Mouse (Mus musculus) limb, embryonic 14.5 days (tissue): ENCODE measurements around the gene Fam213b. TPM values are rescaled to one million over a fixed set of nuclear protein-coding genes. Genes with fewer than 3 reads are reported as not detected.

Experiments used
- ATAC-seq: fragments of 200-750 bp; cut with Nextera tagmentation; 2 replicates; pipeline ENCODE4 v1.8.0; 2017; ENCODE audit warnings: low read depth, moderate number of reproducible peaks, moderate TSS enrichment; ENCODE audit not compliant: low FRiP score
- DNase-seq: peaks from one replicate; pipeline ENCODE4 v3.0.0-alpha.2; 2015; ENCODE audit warnings: low spot score
- H3K27ac ChIP-seq: fragments of 300-500 bp; sonication (generic); replicated peaks from 2 replicates; pipeline ENCODE4 v1.5.1; 2014; ENCODE audit warnings: low read depth, mild to moderate bottlenecking, low read length, moderate library complexity, mixed read lengths
- H3K27me3 ChIP-seq: fragments of 300-500 bp; sonication (generic); 2 replicates; pipeline ENCODE4 v1.6.1; 2014; ENCODE audit warnings: low read length, mixed read lengths; ENCODE audit not compliant: control insufficient read depth, insufficient read depth
- H3K36me3 ChIP-seq: fragments of 300-500 bp; sonication (generic); 2 replicates; pipeline ENCODE4 v1.6.1; 2014; ENCODE audit warnings: mild to moderate bottlenecking, low read length, moderate library complexity, mixed read lengths; ENCODE audit not compliant: control insufficient read depth, insufficient read depth
- H3K4me1 ChIP-seq: fragments of 300-500 bp; sonication (generic); 2 replicates; pipeline ENCODE4 v1.6.1; 2014; ENCODE audit warnings: antibody characterized with exemption, low read length, mixed read lengths; ENCODE audit not compliant: control insufficient read depth, insufficient read depth
- H3K4me2 ChIP-seq: fragments of 300-500 bp; sonication (generic); replicated peaks from 2 replicates; pipeline ENCODE4 v1.6.1; 2014; ENCODE audit warnings: low read depth, mild to moderate bottlenecking, low read length, moderate library complexity; ENCODE audit not compliant: severe bottlenecking
- H3K4me3 ChIP-seq: fragments of 300-500 bp; sonication (generic); replicated peaks from 2 replicates; pipeline ENCODE4 v1.5.1; 2014; ENCODE audit warnings: low read length
- H3K9ac ChIP-seq: fragments of 300-500 bp; sonication (generic); 2 replicates; pipeline ENCODE4 v1.6.1; 2014; ENCODE audit warnings: mild to moderate bottlenecking, low read depth, low read length, moderate library complexity; ENCODE audit not compliant: severe bottlenecking
- H3K9me3 ChIP-seq: fragments of 300-500 bp; sonication (generic); 2 replicates; pipeline ENCODE4 v1.6.1; 2016; ENCODE audit warnings: low read length; ENCODE audit not compliant: control insufficient read depth
- POLR2A ChIP-seq: fragments of 200-500 bp; IDR thresholded peaks from 2 replicates; pipeline ENCODE4 v1.8.0; 2012; ENCODE audit warnings: inconsistent platforms, mild to moderate bottlenecking, moderate library complexity, borderline replicate concordance; ENCODE audit not compliant: insufficient read depth, insufficient read length; ENCODE audit errors: extremely low read depth
- WGBS: fragments of 180-500 bp; shearing (Covaris S2); extraction: QIAGEN DNeasy Blood & Tissue Kit; methylation state at CpG from one replicate; pipeline ENCODE4 v1.1.7; 2014; 5-methylcytosine and 5-hydroxymethylcytosine counted together
- polyA plus RNA-seq, 2 experiments: library from polyadenylated mRNA; depleted of rRNA in 1 of 2; stranded (reverse) in 1 of 2; unstranded in 1 of 2; fragments of >200 nt; fragmentation: Nextera tagmentation in 1 of 2; extraction: Ambion mirVana in 1 of 2; gene quantifications; 2 replicates each; pipeline versions ENCODE4 v1.2.1 to v1.2.3; 2012 to 2014

The Fam213b gene
- polyA plus RNA-seq, 2 experiments: 33.6 to 51.8 TPM

GRCm38 (mm10) chr4:154857366-154858240 is 41.3 kb downstream of the Fam213b start:
- no peak overlapping the region for H3K27ac ChIP-seq
- no peak overlapping the region; the same call in 1 of the 2 replicates for H3K9ac ChIP-seq
- DNase-seq (no peak), ATAC-seq (no peak)
- 73% methylated on average over 10 of the region's 10 CpGs for WGBS
- no peak for TF ChIP-seq POLR2A
- 0 out of 2 replicates have a peak, but pooled peaks cover 3% of the 10 kb centered on the region for H3K9me3 ChIP-seq
- H3K4me3 ChIP-seq: no peak overlapping the region
- H3K36me3 ChIP-seq: no peaks in the 10 kb centered on the region
- H3K4me2 ChIP-seq: no peak overlapping the region
- H3K4me1 ChIP-seq: no peaks in the 10 kb centered on the region
- peaks cover 27% of the 10 kb centered on the region for H3K27me3 ChIP-seq

GRCm38 (mm10) chr4:154856882-154857281 is 42.1 kb downstream of the Fam213b start:
- H3K27me3 ChIP-seq: peaks cover 27% of the 10 kb centered on the region
- H3K4me2 ChIP-seq: peak overlapping the region; percentile 89
- DNase-seq: no peak
- H3K9ac ChIP-seq: no peak overlapping the region
- 0 out of 2 replicates have a peak, but pooled peaks cover 3% of the 10 kb centered on the region for H3K9me3 ChIP-seq
- TF ChIP-seq POLR2A: no peak
- H3K4me3 ChIP-seq: peak overlapping the region; percentile 49; the same call in 1 of the 2 replicates
- no peak for ATAC-seq
- WGBS: 86% methylated on average over 7 of the region's 7 CpGs
- no peaks in the 10 kb centered on the region for H3K36me3 ChIP-seq
- no peaks in the 10 kb centered on the region for H3K4me1 ChIP-seq
- no peak overlapping the region for H3K27ac ChIP-seq

GRCm38 (mm10) chr4:154856480-154856837 is 42.5 kb downstream of the Fam213b start:
- H3K36me3 ChIP-seq: no peaks in the 10 kb centered on the region
- peaks cover 27% of the 10 kb centered on the region for H3K27me3 ChIP-seq
- H3K4me2 ChIP-seq: peak overlapping the region; percentile 89
- H3K9me3 ChIP-seq: 0 out of 2 replicates have a peak, but pooled peaks cover 3% of the 10 kb centered on the region
- no peak for DNase-seq
- H3K4me3 ChIP-seq: peak overlapping the region; percentile 49
- H3K27ac ChIP-seq: no peak overlapping the region
- ATAC-seq: no peak
- H3K4me1 ChIP-seq: no peaks in the 10 kb centered on the region
- WGBS: 17% methylated on average over 9 of the region's 9 CpGs
- H3K9ac ChIP-seq: peak overlapping the region; percentile 44; the same call in 1 of the 2 replicates
- TF ChIP-seq POLR2A: no peak

- Histone ChIP-seq H3K9me3 (0 out of 2 replicates have a peak, but pooled peaks cover 3% of the 10 kb centered on the region), H3K4me3 (peak overlapping the region; percentile 49), H3K4me1 (no peaks in the 10 kb centered on the region), H3K36me3 (no peaks in the 10 kb centered on the region), H3K4me2 (peak overlapping the region; percentile 89), H3K9ac (peak overlapping the region; percentile 44), H3K27me3 (peaks cover 27% of the 10 kb centered on the region), H3K27ac (no peak overlapping the region)
- no peak for TF ChIP-seq POLR2A
- WGBS: under 1% methylated on average over 61 of the region's 110 CpGs
- DNase-seq (peak; percentile 75), ATAC-seq (peak; percentile 92)
These were observed 43.0 kb downstream of the Fam213b start for GRCm38 (mm10) chr4:154855721-154856479.

- Histone ChIP-seq H3K9me3 (0 out of 2 replicates have a peak, but pooled peaks cover 3% of the 10 kb centered on the region), H3K4me1 (no peaks in the 10 kb centered on the region), H3K4me3 (no peak overlapping the region), H3K36me3 (no peaks in the 10 kb centered on the region), H3K27ac (no peak overlapping the region), H3K27me3 (peaks cover 27% of the 10 kb centered on the region), H3K4me2 (no peak overlapping the region), H3K9ac (no peak overlapping the region)
- ATAC-seq: no peak
- 60% methylated on average over 12 of the region's 12 CpGs for WGBS
- DNase-seq: no peak
- no peak for TF ChIP-seq POLR2A
These were observed 44.1 kb downstream of the Fam213b start for GRCm38 (mm10) chr4:154854676-154855345.
